Mouse (Mus musculus): ENCODE data around the gene Snrpc.

DNA sequence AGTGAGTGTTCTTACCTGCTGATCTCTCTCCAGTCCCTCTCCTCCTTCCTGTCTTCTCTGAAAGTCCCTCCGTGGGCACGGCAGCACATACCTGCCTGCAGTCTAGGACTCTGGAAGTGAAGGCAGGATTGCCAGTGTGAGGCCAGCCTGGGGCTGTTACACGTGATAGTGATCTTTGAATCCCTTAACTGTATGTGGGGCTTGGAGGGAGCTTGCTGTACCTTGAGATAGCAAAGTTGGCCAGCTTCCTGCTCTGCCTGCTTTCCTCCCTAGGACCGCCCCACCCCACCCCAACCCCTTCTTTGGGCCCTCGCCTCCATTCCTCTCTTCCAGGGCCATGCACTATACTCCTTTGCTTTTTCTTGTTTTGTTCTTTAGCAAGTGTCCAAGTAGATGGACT lies 36.6 kb downstream of the Snrpc start:
- no peak for TF ChIP-seq CTCF (IDR thresholded peaks at IDR 0.05; ENCODE audit: control insufficient read depth, insufficient read depth, insufficient read length)
- TF ChIP-seq MYOD1 (IDR thresholded peaks at IDR 0.05; ENCODE audit: control insufficient read depth, insufficient read length, low read depth), result no peak
- TF ChIP-seq CEBPB (IDR thresholded peaks at IDR 0.05; ENCODE audit: low read depth), result no peak
- TF ChIP-seq MYOG (IDR thresholded peaks at IDR 0.05; ENCODE audit: control insufficient read depth, extremely low read depth, insufficient read length), result no peak
